Comparison of ENCODE assay signal across 19 mouse cellular contexts in the genomic region with DNA sequence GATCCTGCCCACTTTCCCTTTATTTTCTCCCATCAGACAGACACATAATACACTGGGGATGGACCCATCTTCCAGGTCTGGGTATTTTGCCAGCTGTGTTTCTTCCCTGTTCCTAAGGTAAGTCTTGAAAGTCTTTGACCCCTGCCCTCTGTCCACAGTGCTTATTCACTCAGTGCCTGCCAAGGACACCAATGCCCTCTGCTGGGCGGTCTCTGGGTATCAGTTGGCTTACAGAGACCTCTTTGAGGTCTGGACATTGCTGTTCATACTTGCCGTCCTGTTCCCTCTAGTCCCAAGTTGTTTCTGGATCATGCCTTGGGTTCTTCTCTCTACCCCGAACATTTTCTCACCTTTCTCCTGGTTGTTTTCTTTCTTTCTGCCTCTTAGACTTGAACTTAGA. TPM values are rescaled to one million over a fixed set of nuclear protein-coding genes. Genes with fewer than 3 reads are reported as not detected.
"Had no signal": no experiment of that assay in that cellular context is flagged by ENCODE, and none has a peak within 500 bp of the region (broad histone marks: within the 10 kb centered on the region; RNA-seq: fewer than 3 reads in every experiment).

No protein-coding gene starts in this region.

- H3K9me3 ChIP-seq: limb, embryonic 12.5 days; liver, embryonic 13.5 days; midbrain, embryonic 15.5 days; neural tube, embryonic 12.5 days had no signal

- H3K27me3 ChIP-seq: midbrain, embryonic 15.5 days; neural tube, embryonic 12.5 days had no signal

- H3K4me3 ChIP-seq: limb, embryonic 12.5 days; liver, embryonic 13.5 days; megakaryocyte, embryonic 14.5 days; midbrain, embryonic 15.5 days; neural tube, embryonic 12.5 days had no signal

- ATAC-seq: hindbrain, postnatal 0 days; midbrain, embryonic 15.5 days had no signal

- H3K4me2 ChIP-seq: limb, embryonic 12.5 days; liver, embryonic 13.5 days; lung, embryonic 14.5 days; midbrain, embryonic 11.5 days; midbrain, embryonic 15.5 days; neural tube, embryonic 12.5 days had no signal

- H3K9ac ChIP-seq: limb, embryonic 12.5 days; liver, embryonic 13.5 days; lung, embryonic 14.5 days; midbrain, embryonic 15.5 days; neural tube, embryonic 12.5 days had no signal

- DNase-seq: kidney, postnatal 25 days; layer of hippocampus, adult 9-11 months; liver, embryonic 13.5 days; lung, embryonic 14.5 days; lung, postnatal 14 days; retina, postnatal 1 day; right cerebral cortex, postnatal 4 days; spleen, adult 18-20 months; thymus, adult 2 months; thymus, postnatal 25 days had no signal

- H3K27ac ChIP-seq: hindbrain, postnatal 0 days; limb, embryonic 12.5 days; liver, embryonic 13.5 days; macrophage; midbrain, embryonic 15.5 days; neural tube, embryonic 12.5 days had no signal

- H3K36me3 ChIP-seq: limb, embryonic 12.5 days; liver, embryonic 13.5 days; midbrain, embryonic 15.5 days; neural tube, embryonic 12.5 days had no signal

- H3K4me1 ChIP-seq: liver, embryonic 13.5 days; megakaryocyte, embryonic 14.5 days; midbrain, embryonic 15.5 days; neural tube, embryonic 12.5 days had no signal

RNA-seq across cellular contexts. Expression of a gene that starts 8.3 kb away (rescaled TPM):
- total RNA-seq: monocyte, adult 5-6 weeks; neutrophil, adult 5-6 weeks had no signal
- polyA plus RNA-seq: liver, embryonic 13.5 days; lung, embryonic 14.5 days; macrophage; thymus, adult 2 months had no signal
